Mouse (Mus musculus) mouse trophoblast stem cell (cell line): Measurements from ENCODE around the gene Tmem235.

ENCODE experiments used
- in situ Hi-C, 2 experiments: fragments of 300-500 bp; cut with MseI, MboI; formaldehyde crosslinking; loops; 2 replicates in 1 of 2; 3 replicates in 1 of 2; pipeline ENCODE4 v1.15.1; 2025

Tmem235 gene

GRCm38 (mm10) chr11:117890519-117891282 lies 30.1 kb downstream of the Tmem235 start:
- in situ Hi-C loops: no loop called here

- in situ Hi-C loops: no loop called here
These were observed 31.1 kb downstream of the Tmem235 start for GRCm38 (mm10) chr11:117891581-117892175.

- in situ Hi-C loops: no loop called here
These were observed 31.6 kb downstream of the Tmem235 start for GRCm38 (mm10) chr11:117892199-117892598.

GRCm38 (mm10) chr11:117894676-117895075 lies 34.1 kb downstream of the Tmem235 start:
- in situ Hi-C loops: no loop called here

- in situ Hi-C loops: no loop called here
These were observed 36.0 kb downstream of the Tmem235 start for GRCm38 (mm10) chr11:117896533-117896932.

- in situ Hi-C loops: no loop called here
These were observed 41.7 kb downstream of the Tmem235 start for GRCm38 (mm10) chr11:117902282-117902681.

GRCm38 (mm10) chr11:117904442-117904841 lies 43.9 kb downstream of the Tmem235 start:
- in situ Hi-C loops: no loop called here

- in situ Hi-C loops: no loop called here
These were observed 48.8 kb downstream of the Tmem235 start for GRCm38 (mm10) chr11:117909337-117909736.

- in situ Hi-C loops: no loop called here
These were observed 52.3 kb downstream of the Tmem235 start for GRCm38 (mm10) chr11:117912684-117913352.

- in situ Hi-C loops: no loop called here
These were observed 54.0 kb downstream of the Tmem235 start for GRCm38 (mm10) chr11:117914531-117914930.
